Mouse (Mus musculus) telencephalon, adult 2 months (tissue): ENCODE data around the gene Cacna1g.

Experiments
- DNase-seq: peaks from one replicate; pipeline ENCODE4 v3.0.0-alpha.2; 2011; ENCODE audit warnings: low read depth, low spot score

Gene Cacna1g

GRCm38 (mm10) chr11:94361166-94361870, 112.7 kb downstream of the Cacna1g start:
- no peak for DNase-seq

GRCm38 (mm10) chr11:94359168-94359567, 114.8 kb downstream of the Cacna1g start:
- no peak for DNase-seq
